Mouse (Mus musculus) megakaryocyte progenitor cell, adult 5-6 weeks (primary cell): ENCODE results near the gene Olfr654. TPM values are rescaled to one million over a fixed set of nuclear protein-coding genes. Genes with fewer than 3 reads are reported as not detected.
A peak's percentile ranks its signal among the peaks of the same experiment; 100 is the strongest.

Experiments used
- ATAC-seq: replicated peaks from 2 replicates; pipeline ENCODE4 v1.8.0; 2016; ENCODE audit warnings: mild to moderate bottlenecking, moderate TSS enrichment, inconsistent platforms; ENCODE audit not compliant: poor library complexity
- total RNA-seq, 2 experiments: library from RNA; stranded (forward) in 1 of 2; stranded (reverse) in 1 of 2; fragments of 157-497, 149-512 nt in 1 of 2; fragments of 200-1000 nt in 1 of 2; gene quantifications; 2 replicates each; pipeline versions ENCODE4 v1.2.3 to v1.2.4; 2015 to 2017

Gene Olfr654
- total RNA-seq (2015) (not detected in 2 replicates), total RNA-seq (2017) (not detected in 2 replicates)

GRCm38 (mm10) chr7:104586725-104587124 is at the start of gene Olfr654:
Gene Olfr654, plus strand, starts transcription at chr7:104587025.
- ATAC-seq: no peak

DNA sequence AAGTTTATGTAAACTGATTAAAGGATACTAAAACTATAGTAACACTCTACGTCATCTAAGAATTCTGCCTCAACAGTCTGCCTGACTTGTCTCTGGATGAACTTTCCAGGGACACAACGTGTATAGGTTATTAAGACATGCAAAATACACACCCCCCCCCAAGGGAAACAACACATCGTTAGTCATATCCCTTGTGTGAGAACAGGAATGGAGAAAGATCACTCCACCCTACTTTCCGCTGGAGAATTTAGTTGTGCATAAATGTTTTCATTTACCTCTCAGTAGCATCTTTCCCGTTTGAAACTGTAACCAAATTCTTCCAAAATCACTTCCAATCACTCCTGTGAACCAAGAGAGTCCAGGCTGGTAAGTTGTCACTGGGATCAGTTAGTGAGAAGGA is 37.0 kb upstream of the Olfr654 start, which contains the start of gene Olfr651:
Olfr651 (plus strand) TSS at position 301 of the 400 bp plus-strand sequence.
- ATAC-seq: no peak

GRCm38 (mm10) chr7:104552700-104553099 is 34.1 kb upstream of the Olfr654 start:
- ATAC-seq: no peak

- ATAC-seq: no peak
These were observed 26.2 kb upstream of the Olfr654 start, which contains the start of gene Olfr652 for GRCm38 (mm10) chr7:104560601-104561000. Gene Olfr652, plus strand, starts transcription at chr7:104560901.

DNA sequence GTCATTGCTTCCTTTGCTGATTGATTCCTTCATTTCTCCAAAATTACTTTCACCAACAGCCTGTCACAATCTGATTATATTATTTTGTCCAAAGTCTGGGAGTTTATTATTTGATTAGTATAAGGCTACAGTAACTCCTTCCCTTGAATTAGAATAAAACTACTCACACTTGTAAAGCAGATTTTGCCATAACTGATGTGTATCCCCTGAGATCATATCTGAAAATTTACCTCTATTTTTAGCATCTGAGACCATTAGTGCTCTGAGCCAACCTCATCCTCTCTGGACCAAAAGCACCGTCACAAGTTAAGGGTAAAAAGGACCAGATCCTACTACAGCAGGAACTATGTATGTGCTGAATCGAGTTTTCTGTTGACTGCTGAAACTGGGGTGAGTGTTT is 9.8 kb upstream of the Olfr654 start, which contains the start of gene Olfr653:
Olfr653 (plus strand) TSS at position 301 of the 400 bp plus-strand sequence.
- ATAC-seq: no peak

DNA sequence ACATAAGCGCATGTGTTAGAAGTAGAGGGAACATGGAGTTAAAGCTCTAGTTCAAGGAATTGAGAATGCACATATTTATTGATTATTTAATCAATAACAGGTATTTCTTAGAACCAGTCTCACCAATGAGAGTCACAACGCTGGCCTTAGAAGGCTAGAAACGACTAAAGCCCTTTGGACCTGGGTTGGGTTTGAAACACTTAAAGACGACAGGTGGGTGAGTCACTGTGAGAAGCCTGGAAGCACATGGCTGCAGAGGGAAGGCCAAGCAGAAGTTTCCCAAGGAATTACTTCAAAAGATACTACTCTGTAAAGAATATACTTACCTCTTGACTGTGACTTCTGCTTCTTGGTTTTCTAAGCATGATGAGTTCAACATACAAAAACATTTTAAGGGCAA is 6.0 kb upstream of the Olfr654 start:
- no peak for ATAC-seq

DNA sequence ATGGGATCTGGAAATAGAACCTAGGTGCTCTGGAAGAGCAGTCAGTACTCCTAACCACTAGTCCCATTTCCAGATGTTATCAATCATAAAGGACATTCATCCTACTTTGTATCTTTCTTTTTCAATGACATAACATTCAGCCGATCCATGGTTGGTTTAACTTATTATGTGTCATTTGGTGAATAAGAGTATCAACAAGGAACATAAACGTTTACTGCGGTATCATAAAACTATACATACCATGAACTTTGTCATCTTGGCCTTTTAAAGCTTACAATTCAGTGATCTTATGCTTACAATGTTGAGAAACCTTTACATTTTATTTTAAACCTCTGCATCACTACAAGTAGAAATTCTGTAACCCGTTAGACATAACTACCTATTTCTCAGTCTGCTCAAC is 5.4 kb upstream of the Olfr654 start:
- no peak for ATAC-seq

DNA sequence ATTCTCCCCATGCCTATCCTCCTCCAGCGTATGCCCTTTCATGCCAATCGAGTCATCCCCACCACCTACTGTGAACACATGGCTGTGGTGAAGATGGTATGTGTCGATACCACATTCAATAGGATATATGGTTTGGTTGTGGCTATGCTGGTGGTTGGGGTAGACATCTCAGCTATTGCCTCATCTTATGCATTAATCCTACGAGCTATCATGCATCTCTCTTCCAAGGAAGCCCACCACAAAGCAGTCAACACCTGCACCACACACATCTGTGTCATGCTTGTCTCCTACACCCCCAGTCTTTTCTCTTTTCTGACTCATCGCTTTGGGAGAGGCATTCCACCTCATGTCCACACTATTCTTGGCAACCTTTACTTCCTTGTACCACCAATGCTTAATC is 1.4 kb downstream of the Olfr654 start:
- no peak for ATAC-seq

GRCm38 (mm10) chr7:104601679-104602078 is 14.9 kb downstream of the Olfr654 start, which contains the start of gene Olfr655:
Gene Olfr655, minus strand, starts transcription at chr7:104601779.
- no peak for ATAC-seq

- peak; percentile 98 for ATAC-seq
These were observed 16.3 kb downstream of the Olfr654 start for GRCm38 (mm10) chr7:104603173-104603572.

- peak; percentile 83 for ATAC-seq
These were observed 17.9 kb downstream of the Olfr654 start for GRCm38 (mm10) chr7:104604727-104605126.

- no peak for ATAC-seq
These were observed 26.8 kb downstream of the Olfr654 start, which contains the start of gene Olfr656 for GRCm38 (mm10) chr7:104613655-104614054. Gene Olfr656, plus strand, starts transcription at chr7:104613955.

- ATAC-seq: no peak
These were observed 37.7 kb downstream of the Olfr654 start, which contains the start of gene Olfr657 for GRCm38 (mm10) chr7:104624494-104624893. Gene Olfr657, plus strand, starts transcription at chr7:104624794.

Other genes starting within 250 kb of the Olfr654 start
- gene Trim12c, start 233.7 kb upstream of the Olfr654 start, total RNA-seq (2015): 13.4 and 14.2 TPM in 2 replicates
- 23.5 and 30.1 TPM in 2 replicates for gene Trim12c, start 233.7 kb upstream of the Olfr654 start, total RNA-seq (2017)
- gene Trim30b, start 217.1 kb upstream of the Olfr654 start, total RNA-seq (2015): 0.61 and 2.0 TPM in 2 replicates
- gene Trim30b, start 217.1 kb upstream of the Olfr654 start, total RNA-seq (2017): 1.5 and 1.8 TPM in 2 replicates
- 0.12 and 0.52 TPM in 2 replicates for gene Trim30c, start 186.2 kb upstream of the Olfr654 start, total RNA-seq (2015)
- gene Trim30c, start 186.2 kb upstream of the Olfr654 start, total RNA-seq (2017): 0.29 and 1.0 TPM in 2 replicates
- 38.5 and 40.9 TPM in 2 replicates for gene Trim30a, start 121.8 kb upstream of the Olfr654 start, total RNA-seq (2015)
- 29.1 and 29.4 TPM in 2 replicates for gene Trim30a, start 121.8 kb upstream of the Olfr654 start, total RNA-seq (2017)
- 11.5 and 13.9 TPM in 2 replicates for gene Trim30d, start 79.2 kb upstream of the Olfr654 start, total RNA-seq (2015)
- 8.7 and 10.7 TPM in 2 replicates for gene Trim30d, start 79.2 kb upstream of the Olfr654 start, total RNA-seq (2017)
- gene Olfr651, start 36.9 kb upstream of the Olfr654 start, total RNA-seq (2015): not detected in 2 replicates
- gene Olfr651, start 36.9 kb upstream of the Olfr654 start, total RNA-seq (2017): not detected in 2 replicates
- gene Olfr652, start 26.1 kb upstream of the Olfr654 start, total RNA-seq (2015): not detected in 2 replicates
- gene Olfr652, start 26.1 kb upstream of the Olfr654 start, total RNA-seq (2017): not detected in 2 replicates
- gene Olfr653, start 9.7 kb upstream of the Olfr654 start, total RNA-seq (2015): not detected in 2 replicates
- gene Olfr653, start 9.7 kb upstream of the Olfr654 start, total RNA-seq (2017): not detected in 2 replicates
- not detected in 2 replicates for gene Olfr655, start 14.8 kb downstream of the Olfr654 start, total RNA-seq (2015)
- 0.62 TPM in 1 of 2 replicates, not detected in the other for gene Olfr655, start 14.8 kb downstream of the Olfr654 start, total RNA-seq (2017)
- not detected in 2 replicates for gene Olfr656, start 26.9 kb downstream of the Olfr654 start, total RNA-seq (2015)
- gene Olfr656, start 26.9 kb downstream of the Olfr654 start, total RNA-seq (2017): not detected in 2 replicates
- not detected in 2 replicates for gene Olfr657, start 37.8 kb downstream of the Olfr654 start, total RNA-seq (2015)
- gene Olfr657, start 37.8 kb downstream of the Olfr654 start, total RNA-seq (2017): not detected in 2 replicates
- gene Olfr658, start 60.3 kb downstream of the Olfr654 start, total RNA-seq (2015): 0.77 and 0.85 TPM in 2 replicates
- gene Olfr658, start 60.3 kb downstream of the Olfr654 start, total RNA-seq (2017): 0.14 and 0.25 TPM in 2 replicates
- gene Olfr659, start 79.7 kb downstream of the Olfr654 start, total RNA-seq (2015): not detected in 2 replicates
- not detected in 2 replicates for gene Olfr659, start 79.7 kb downstream of the Olfr654 start, total RNA-seq (2017)
- gene Olfr661, start 99.5 kb downstream of the Olfr654 start, total RNA-seq (2015): not detected in 2 replicates
- not detected in 2 replicates for gene Olfr661, start 99.5 kb downstream of the Olfr654 start, total RNA-seq (2017)
- gene Usp17le, start 190.4 kb downstream of the Olfr654 start, total RNA-seq (2015): not detected in 2 replicates
- gene Usp17le, start 190.4 kb downstream of the Olfr654 start, total RNA-seq (2017): not detected in 2 replicates